Comparison of ENCODE assay signal across 16 mouse cellular contexts in the genomic region with DNA sequence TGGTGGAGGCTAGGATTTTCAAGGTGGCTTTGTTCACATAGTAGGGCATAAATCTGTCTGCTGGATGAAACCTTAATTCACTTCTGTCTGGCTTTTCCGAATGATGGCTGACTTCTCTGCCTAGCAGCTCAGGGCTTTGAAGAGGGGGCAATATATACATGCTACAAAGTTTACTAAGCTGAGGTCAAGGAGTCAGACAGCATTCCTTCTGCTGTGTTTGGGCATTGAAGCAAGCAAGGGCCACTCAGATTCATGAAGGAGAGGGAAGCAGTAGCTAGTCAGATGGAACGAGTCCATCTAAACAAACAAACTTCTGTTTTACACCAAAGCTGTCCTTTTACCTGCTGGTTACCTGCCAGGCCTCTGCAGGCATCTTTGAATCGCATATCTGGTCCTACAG. TPM values are rescaled to one million over a fixed set of nuclear protein-coding genes. Genes with fewer than 3 reads are reported as not detected.
"Had no signal": no experiment of that assay in that cellular context is flagged by ENCODE, and none has a peak within 500 bp of the region (broad histone marks: within the 10 kb centered on the region; RNA-seq: fewer than 3 reads in every experiment).

No protein-coding gene starts in this region.

- H3K36me3 ChIP-seq: limb, embryonic 13.5 days; midbrain, embryonic 13.5 days had no signal

- H3K4me2 ChIP-seq: limb, embryonic 13.5 days; midbrain, embryonic 13.5 days had no signal

- DNase-seq: left cerebral cortex, postnatal 4 days; lung, adult 18-20 months; right cerebral cortex, postnatal 14 days; thymus, postnatal 14 days had no signal

- H3K27me3 ChIP-seq: limb, embryonic 13.5 days; midbrain, embryonic 13.5 days had no signal

- ATAC-seq: inflammation-experienced regulatory T-cells, adult 6 months; midbrain, embryonic 13.5 days had no signal

- H3K4me1 ChIP-seq: limb, embryonic 13.5 days; midbrain, embryonic 13.5 days had no signal

- H3K27ac ChIP-seq: limb, embryonic 13.5 days; liver, embryonic 14.5 days; midbrain, embryonic 13.5 days; stomach, postnatal 0 days had no signal

- H3K4me3 ChIP-seq: limb, embryonic 13.5 days; midbrain, embryonic 13.5 days had no signal

- H3K9me3 ChIP-seq: limb, embryonic 13.5 days; midbrain, embryonic 13.5 days had no signal

- H3K9ac ChIP-seq: limb, embryonic 13.5 days; liver, embryonic 14.5 days; midbrain, embryonic 13.5 days had no signal

RNA-seq across cellular contexts. Expression of a gene that starts 32.4 kb away (rescaled TPM):
- total RNA-seq: layer of hippocampus, adult 8-10 months; layer of hippocampus, postnatal 14 days; left cerebral cortex, adult 18-20 months; left cerebral cortex, postnatal 10 days; left cerebral cortex, postnatal 4 days; megakaryocyte-erythroid progenitor cell, adult 5-6 weeks; midbrain, postnatal 0 days had no signal
- polyA plus RNA-seq: liver, adult 2 months; midbrain, postnatal 0 days had no signal
